Mouse (Mus musculus) hindbrain, embryonic 13.5 days (tissue): ENCODE data around the gene Ccdc171. TPM values are rescaled to one million over a fixed set of nuclear protein-coding genes. Genes with fewer than 3 reads are reported as not detected.
"Not testable (repeated sequence)": the region's sequence is repeated elsewhere in the genome, so short reads cannot be mapped to it uniquely, and the experiment has no call there.

Source experiments
- ATAC-seq: fragments of 200-750 bp; cut with Nextera tagmentation; 2 replicates; pipeline ENCODE4 v1.8.0; 2017; ENCODE audit warnings: moderate TSS enrichment; ENCODE audit not compliant: low FRiP score
- H3K27ac ChIP-seq: fragments of 300-500 bp; sonication (generic); 2 replicates; pipeline ENCODE4 v1.5.1; 2015; ENCODE audit warnings: inconsistent platforms, mild to moderate bottlenecking, moderate library complexity
- H3K27me3 ChIP-seq: fragments of 300-500 bp; sonication (generic); 2 replicates; pipeline ENCODE4 v1.6.1; 2015; ENCODE audit warnings: mild to moderate bottlenecking, inconsistent platforms
- H3K36me3 ChIP-seq: fragments of 300-500 bp; sonication (generic); 2 replicates; pipeline ENCODE4 v1.6.1; 2015; ENCODE audit warnings: mild to moderate bottlenecking, inconsistent platforms
- H3K4me1 ChIP-seq: fragments of 300-500 bp; sonication (generic); replicated peaks from 2 replicates; pipeline ENCODE4 v1.6.1; 2015; ENCODE audit warnings: inconsistent platforms
- H3K4me2 ChIP-seq: fragments of 300-500 bp; sonication (generic); 2 replicates; pipeline ENCODE4 v1.6.1; 2015; ENCODE audit warnings: inconsistent platforms, mild to moderate bottlenecking, moderate library complexity
- H3K4me3 ChIP-seq: fragments of 300-500 bp; sonication (generic); 2 replicates; pipeline ENCODE4 v1.5.1; 2015; ENCODE audit warnings: mild to moderate bottlenecking, inconsistent platforms
- H3K9ac ChIP-seq: fragments of 300-500 bp; sonication (generic); 2 replicates; pipeline ENCODE4 v1.6.1; 2015; ENCODE audit warnings: mild to moderate bottlenecking, inconsistent platforms
- H3K9me3 ChIP-seq: fragments of 300-500 bp; sonication (generic); 2 replicates; pipeline ENCODE4 v1.6.1; 2016; ENCODE audit warnings: inconsistent platforms
- WGBS: fragments of 180-500 bp; shearing (Covaris S2); methylation state at CpG from one replicate; pipeline ENCODE4 v1.1.7; 2015; 5-methylcytosine and 5-hydroxymethylcytosine counted together
- polyA plus RNA-seq: library from polyadenylated mRNA; unstranded; fragments of >200 nt; fragmentation: Nextera tagmentation; extraction: Ambion mirVana; gene quantifications from 2 replicates; pipeline ENCODE4 v1.2.1, GENCODE M21; 2015

Ccdc171 gene
- polyA plus RNA-seq, 1 experiment from 2014 or later = 5.0 TPM

DNA sequence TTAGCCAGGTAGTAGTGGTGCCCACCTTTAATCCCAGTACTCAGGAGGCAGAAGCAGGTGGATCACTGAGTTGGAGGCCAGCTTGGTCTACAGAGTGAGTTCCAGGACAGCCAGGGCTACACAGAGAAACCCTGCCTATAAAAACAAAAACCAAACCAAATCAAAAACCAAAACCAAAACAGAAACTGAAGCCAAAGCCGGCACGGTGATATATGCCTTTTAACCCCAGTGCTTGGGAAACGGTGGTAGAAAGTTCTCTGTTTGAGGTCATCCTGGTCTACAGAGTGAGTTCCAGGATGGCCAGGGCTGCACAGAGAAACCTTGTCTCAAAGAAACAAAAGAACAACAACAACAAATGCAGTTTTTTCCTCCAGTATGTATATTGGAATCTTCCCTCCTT lies 13.1 kb upstream of the Ccdc171 start:
- Histone ChIP-seq H3K4me2 (no peak overlapping the region), H3K4me1 (no peaks in the 10 kb centered on the region), H3K4me3 (no peak overlapping the region), H3K27me3 (no peaks in the 10 kb centered on the region), H3K27ac (no peak overlapping the region), H3K36me3 (no peaks in the 10 kb centered on the region), H3K9me3 (no peaks in the 10 kb centered on the region), H3K9ac (no peak overlapping the region)
- 88% methylated on average over 3 of the region's 3 CpGs for WGBS
- no peak for ATAC-seq

GRCm38 (mm10) chr4:83512644-83513043 lies 12.7 kb upstream of the Ccdc171 start:
- Histone ChIP-seq H3K4me3 (no peak overlapping the region), H3K36me3 (no peaks in the 10 kb centered on the region), H3K9ac (no peak overlapping the region), H3K27ac (no peak overlapping the region), H3K4me1 (no peaks in the 10 kb centered on the region), H3K27me3 (no peaks in the 10 kb centered on the region), H3K9me3 (no peaks in the 10 kb centered on the region), H3K4me2 (no peak overlapping the region)
- no peak for ATAC-seq
- WGBS = 74% methylated on average over 2 of the region's 2 CpGs

DNA sequence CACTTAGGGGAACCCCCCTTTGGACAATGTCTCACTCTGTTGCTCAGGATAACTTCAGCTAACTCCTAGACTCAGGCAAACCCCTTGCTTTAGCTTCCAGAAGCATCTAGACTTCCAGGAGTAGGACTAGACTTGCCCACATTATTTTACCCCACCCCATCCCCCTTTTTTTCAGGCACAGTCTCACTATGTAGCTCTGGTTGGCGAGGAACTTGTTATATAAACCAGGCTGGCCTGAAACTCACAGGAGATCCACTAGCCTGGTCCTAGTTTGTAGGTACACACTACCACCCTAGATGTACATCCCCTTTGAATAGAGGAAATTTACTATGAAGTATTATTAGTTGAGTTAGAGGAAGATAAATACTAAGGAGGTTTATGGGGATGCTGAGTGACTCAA lies 11.2 kb upstream of the Ccdc171 start:
- Histone ChIP-seq H3K4me3 (no peak overlapping the region), H3K9ac (no peak overlapping the region), H3K4me2 (no peak overlapping the region), H3K36me3 (no peaks in the 10 kb centered on the region), H3K4me1 (no peaks in the 10 kb centered on the region), H3K27ac (no peak overlapping the region), H3K9me3 (no peaks in the 10 kb centered on the region), H3K27me3 (no peaks in the 10 kb centered on the region)
- ATAC-seq = no peak
- 73% methylated on average over 1 of the region's 1 CpGs for WGBS

DNA sequence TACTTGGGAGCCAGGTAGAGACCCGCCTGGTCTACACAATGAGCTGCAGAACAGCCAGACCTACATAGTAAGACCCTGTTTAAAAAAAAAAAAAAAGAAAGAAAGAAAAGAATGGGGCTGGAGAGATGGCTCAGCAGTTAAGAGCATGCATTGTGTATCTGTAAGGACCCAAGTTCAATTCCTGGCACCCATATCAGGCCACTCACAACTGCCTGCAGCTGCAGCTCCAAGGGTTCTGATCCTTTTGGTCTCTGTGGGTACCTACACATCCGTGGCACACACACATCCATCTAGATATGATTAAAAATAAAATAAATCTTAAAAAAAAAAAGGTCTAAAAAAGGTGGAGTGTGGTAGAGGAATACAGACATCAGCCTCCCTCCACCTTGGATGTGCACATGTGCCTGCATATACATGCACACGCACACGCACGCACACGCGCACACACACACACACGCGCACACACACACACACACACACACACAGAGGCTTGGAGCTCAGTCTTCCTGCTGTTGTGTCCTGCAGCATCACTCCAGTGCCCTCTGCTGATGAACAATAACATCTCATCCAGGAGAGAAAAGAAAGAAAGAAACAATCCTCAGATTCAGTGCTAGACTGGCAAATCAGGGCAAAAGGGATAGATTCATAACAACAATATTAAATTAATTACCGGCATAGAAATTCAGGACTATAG lies 10.2 kb upstream of the Ccdc171 start:
- no peaks in the 10 kb centered on the region for H3K4me1 ChIP-seq
- WGBS = 82% methylated on average over 10 of the region's 10 CpGs
- H3K9me3 ChIP-seq = no peaks in the 10 kb centered on the region
- no peak overlapping the region for H3K27ac ChIP-seq
- H3K36me3 ChIP-seq = no peaks in the 10 kb centered on the region
- no peaks in the 10 kb centered on the region for H3K27me3 ChIP-seq
- H3K9ac ChIP-seq = no peak overlapping the region
- H3K4me3 ChIP-seq = no peak overlapping the region
- no peak for ATAC-seq
- no peak overlapping the region for H3K4me2 ChIP-seq

- H3K27me3 ChIP-seq = not testable (repeated sequence)
- 95% methylated on average over 5 of the region's 6 CpGs for WGBS
These were observed 9.2 kb upstream of the Ccdc171 start for GRCm38 (mm10) chr4:83516144-83516543.

GRCm38 (mm10) chr4:83519148-83519547 lies 6.2 kb upstream of the Ccdc171 start:
- Histone ChIP-seq H3K36me3 (no peaks in the 10 kb centered on the region), H3K9ac (no peak overlapping the region), H3K4me1 (peaks cover 9% of the 10 kb centered on the region), H3K4me3 (no peak overlapping the region), H3K9me3 (no peaks in the 10 kb centered on the region), H3K27me3 (no peaks in the 10 kb centered on the region), H3K27ac (no peak overlapping the region), H3K4me2 (no peak overlapping the region)
- WGBS = 53% methylated on average over 2 of the region's 2 CpGs
- ATAC-seq = no peak

More at GRCm38 (mm10) chr4:83516144-83516543, 9.2 kb upstream of the Ccdc171 start:
- H3K9me3 ChIP-seq, H3K4me1 ChIP-seq, H3K36me3 ChIP-seq, H3K4me2 ChIP-seq, ATAC-seq, H3K9ac ChIP-seq, H3K27ac ChIP-seq, H3K4me3 ChIP-seq: not testable (repeated sequence)

DNA sequence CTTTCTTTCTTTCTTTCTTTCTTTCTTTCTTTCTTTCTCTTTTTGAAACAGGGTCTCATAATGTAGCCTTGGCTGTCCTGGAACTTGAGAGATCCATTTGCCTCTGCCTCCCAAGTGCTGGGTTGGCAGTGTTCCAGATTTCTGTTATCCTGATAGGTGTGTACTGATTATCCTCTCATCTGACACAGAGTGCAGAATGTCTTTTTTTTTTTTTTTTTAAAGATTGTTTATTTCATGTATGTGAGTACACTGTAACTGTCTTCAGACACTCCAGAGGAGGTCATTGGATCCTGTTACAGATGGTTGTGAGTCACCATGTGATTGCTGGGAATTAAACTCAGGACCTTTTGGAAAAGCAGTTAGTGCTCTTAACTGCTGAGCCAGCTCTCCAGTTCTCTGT lies 5.5 kb upstream of the Ccdc171 start:
- Histone ChIP-seq H3K4me3 (no peak overlapping the region), H3K4me1 (peaks cover 12% of the 10 kb centered on the region), H3K9ac (no peak overlapping the region), H3K36me3 (no peaks in the 10 kb centered on the region), H3K9me3 (no peaks in the 10 kb centered on the region), H3K27ac (no peak overlapping the region), H3K4me2 (no peak overlapping the region), H3K27me3 (no peaks in the 10 kb centered on the region)
- no peak for ATAC-seq

DNA sequence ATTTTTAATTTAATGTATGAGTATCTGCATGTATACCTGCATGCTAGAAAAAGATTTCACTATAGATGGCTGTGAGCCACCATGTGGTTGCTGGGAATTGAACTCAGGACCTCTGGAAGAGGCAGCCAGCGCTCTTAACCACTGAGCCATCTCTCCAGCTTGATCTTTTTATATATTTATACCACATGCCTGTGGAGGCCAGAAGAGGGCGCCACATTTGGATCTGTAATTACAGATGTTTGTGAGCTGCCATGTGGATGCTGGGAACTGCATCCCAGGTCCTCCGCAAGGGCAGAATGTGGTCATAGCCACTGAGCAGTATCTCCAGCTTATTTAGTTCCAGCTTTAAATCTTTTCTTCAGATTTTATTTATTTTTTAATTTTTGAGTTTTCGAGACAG lies 5.0 kb upstream of the Ccdc171 start:
- Histone ChIP-seq H3K27me3 (no peaks in the 10 kb centered on the region), H3K27ac (no peak overlapping the region), H3K36me3 (no peaks in the 10 kb centered on the region), H3K9me3 (no peaks in the 10 kb centered on the region), H3K4me3 (no peak overlapping the region), H3K9ac (no peak overlapping the region), H3K4me1 (peaks cover 12% of the 10 kb centered on the region), H3K4me2 (no peak overlapping the region)
- WGBS = 89% methylated on average over 4 of the region's 4 CpGs
- no peak for ATAC-seq

DNA sequence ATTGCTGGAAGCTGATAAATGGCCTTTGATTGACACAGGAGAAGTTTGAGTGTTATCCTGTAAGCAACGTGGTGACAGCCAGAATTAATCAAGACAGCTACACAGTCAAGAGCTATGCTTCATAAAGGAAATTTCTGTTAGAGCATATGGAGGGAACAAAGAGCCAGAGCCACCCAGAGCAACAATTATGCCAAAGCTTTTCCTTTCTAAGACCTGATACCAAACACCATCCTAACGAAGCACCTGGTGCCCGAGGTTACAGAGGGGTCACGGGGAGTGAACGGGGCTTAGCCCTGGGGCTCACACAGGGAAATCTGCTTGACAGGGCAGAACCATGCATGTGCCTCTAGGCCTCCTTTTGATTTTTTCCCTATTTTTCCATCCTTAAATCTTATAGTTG lies 3.3 kb upstream of the Ccdc171 start:
- Histone ChIP-seq H3K36me3 (no peaks in the 10 kb centered on the region), H3K27me3 (no peaks in the 10 kb centered on the region), H3K9ac (no peak overlapping the region; the same call in 1 of the 2 replicates), H3K4me1 (peaks cover 18% of the 10 kb centered on the region), H3K9me3 (no peaks in the 10 kb centered on the region), H3K4me2 (no peak overlapping the region), H3K4me3 (no peak overlapping the region), H3K27ac (no peak overlapping the region)
- WGBS = 49% methylated on average over 5 of the region's 5 CpGs
- no peak for ATAC-seq

DNA sequence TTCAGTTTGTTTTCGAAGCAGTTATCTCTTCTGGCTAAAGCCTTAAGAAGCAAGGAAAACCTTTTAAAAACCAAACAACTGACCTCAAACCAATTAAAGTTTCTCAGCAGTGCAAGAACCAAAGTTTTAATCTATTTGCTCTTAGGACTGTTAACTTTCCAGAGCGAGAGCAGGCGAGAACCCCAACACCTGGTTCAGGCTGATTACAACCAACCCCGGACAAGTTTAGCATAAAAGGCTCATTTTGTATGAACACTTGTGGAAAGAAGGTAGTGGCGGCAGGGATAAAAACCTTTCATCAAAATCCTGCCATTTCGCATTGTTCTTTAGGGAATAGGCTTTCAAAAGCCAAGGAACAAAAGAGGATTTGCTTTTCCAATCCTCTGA lies 896 bp upstream of the Ccdc171 start:
- WGBS = 6% methylated on average over 6 of the region's 6 CpGs
- 0 out of 2 replicates have a peak, but pooled peaks have one; percentile 0 for ATAC-seq

GRCm38 (mm10) chr4:83525690-83526055 lies 328 bp downstream of the Ccdc171 start:
- under 1% methylated on average over 18 of the region's 18 CpGs for WGBS
- H3K4me2 ChIP-seq = peak overlapping the region; percentile 85
- ATAC-seq = peak; percentile 81; the same call in 1 of the 2 replicates
- H3K36me3 ChIP-seq = no peaks in the 10 kb centered on the region
- no peaks in the 10 kb centered on the region for H3K27me3 ChIP-seq
- H3K9ac ChIP-seq = peak overlapping the region; percentile 80
- peak overlapping the region; percentile 72 for H3K4me3 ChIP-seq
- H3K4me1 ChIP-seq = peaks cover 18% of the 10 kb centered on the region
- H3K27ac ChIP-seq = peak overlapping the region; percentile 98
- H3K9me3 ChIP-seq = no peaks in the 10 kb centered on the region

More for the DNA sequence above, 896 bp upstream of the Ccdc171 start:
- peak overlapping the region; percentile 81 for H3K9ac ChIP-seq
- H3K4me2 ChIP-seq = peak overlapping the region; percentile 58
- H3K4me3 ChIP-seq = peak overlapping the region; percentile 72
- H3K27me3 ChIP-seq = no peaks in the 10 kb centered on the region
- no peaks in the 10 kb centered on the region for H3K36me3 ChIP-seq
- no peaks in the 10 kb centered on the region for H3K9me3 ChIP-seq
- H3K4me1 ChIP-seq = peaks cover 18% of the 10 kb centered on the region
- peak overlapping the region; percentile 98 for H3K27ac ChIP-seq

- Histone ChIP-seq H3K4me2 (peak overlapping the region; percentile 85), H3K36me3 (no peaks in the 10 kb centered on the region), H3K4me1 (peaks cover 18% of the 10 kb centered on the region), H3K27me3 (no peaks in the 10 kb centered on the region), H3K27ac (no peak overlapping the region), H3K9ac (peak overlapping the region; percentile 49; the same call in 1 of the 2 replicates), H3K4me3 (peak overlapping the region; percentile 72), H3K9me3 (no peaks in the 10 kb centered on the region)
- ATAC-seq = no peak
- WGBS = 13% methylated on average over 13 of the region's 13 CpGs
These were observed 1.1 kb downstream of the Ccdc171 start for GRCm38 (mm10) chr4:83526270-83526987.

DNA sequence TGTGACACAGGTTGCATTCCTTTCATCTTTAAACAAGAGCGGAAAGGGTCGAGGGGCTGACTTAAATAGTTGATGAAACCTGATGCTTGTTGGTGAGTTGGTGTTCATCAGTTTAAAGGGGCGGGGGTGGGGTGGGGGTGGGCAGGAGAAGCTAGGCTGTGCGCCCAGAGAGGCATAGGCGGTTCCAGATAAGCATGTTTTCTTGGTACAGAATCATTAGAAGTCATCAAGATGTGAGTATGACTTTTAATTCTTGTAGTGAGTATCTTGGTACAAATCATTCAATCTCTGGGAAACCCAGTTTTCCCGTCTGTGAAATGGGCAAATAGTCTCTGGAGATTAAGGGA lies 1.6 kb downstream of the Ccdc171 start:
- 74% methylated on average over 6 of the region's 6 CpGs for WGBS
- Histone ChIP-seq H3K36me3 (no peaks in the 10 kb centered on the region), H3K4me2 (no peak overlapping the region; the same call in 1 of the 2 replicates)

More for the DNA sequence above, 1.6 kb downstream of the Ccdc171 start:
- Histone ChIP-seq H3K4me1 (peaks cover 18% of the 10 kb centered on the region), H3K27ac (no peak overlapping the region), H3K4me3 (no peak overlapping the region), H3K9ac (no peak overlapping the region), H3K27me3 (no peaks in the 10 kb centered on the region), H3K9me3 (no peaks in the 10 kb centered on the region)
- no peak for ATAC-seq
